Comparison of ENCODE assay signal across 28 mouse cellular contexts in genomic region chr14:30205821-30206220, GRCm38 (mm10).
DNase-seq lines count a peak whose midpoint lies in the region; ATAC-seq lines count a peak whose summit lies in the region.
"Had no signal": no experiment of that assay in that cellular context is flagged by ENCODE, and none has a peak within 500 bp of the region (broad histone marks: within the 10 kb centered on the region; RNA-seq: fewer than 3 reads in every experiment).

No protein-coding gene starts in this region.

- ATAC-seq in heart, embryonic 16.5 days (replicated peaks; ENCODE audit: extremely low read depth, insufficient read depth, low FRiP score) = 0 out of 2 replicates have a peak, but pooled peaks have one; percentile 55
- peak; percentile 64; the same call in 1 of the 2 replicates for ATAC-seq in lung, embryonic 16.5 days (ENCODE audit: low read depth)
- ATAC-seq: forebrain, embryonic 13.5 days; forebrain, embryonic 16.5 days; hindbrain, embryonic 16.5 days; intestine, embryonic 15.5 days; Patski had no signal

- peaks cover 10% of the 10 kb centered on the region for H3K4me1 ChIP-seq in heart, embryonic 16.5 days (ENCODE audit: control insufficient read depth, insufficient read depth, low read length)
- peaks cover 13% of the 10 kb centered on the region; the same call in 1 of the 2 replicates for H3K4me1 ChIP-seq in heart, embryonic 10.5 days
- peaks cover 12% of the 10 kb centered on the region; the same call in 1 of the 2 replicates for H3K4me1 ChIP-seq in lung, embryonic 16.5 days (replicated peaks; ENCODE audit: control insufficient read depth, insufficient read depth, low read length)
- H3K4me1 ChIP-seq: forebrain, embryonic 10.5 days; forebrain, embryonic 13.5 days; intestine, embryonic 15.5 days had no signal

- WGBS in heart, embryonic 16.5 days = 22% methylated on average over 3 of the region's 3 CpGs
- WGBS in heart, embryonic 10.5 days = 31% methylated on average over 3 of the region's 3 CpGs
- 15% methylated on average over 3 of the region's 3 CpGs for WGBS in lung, embryonic 16.5 days

- DNase-seq in cerebellum, postnatal 10 days = peak; percentile 53 to 69
- no peak for DNase-seq in cerebellum, adult 11 months
- no peak for DNase-seq in heart, embryonic 10.5 days (ENCODE audit: low spot score)
- DNase-seq in lung, postnatal 14 days = no peak
- DNase-seq in frontal cortex, postnatal 14 days (ENCODE audit: low spot score in 2 of 2) = no peak
- no peak for DNase-seq in left cerebral cortex, adult 18-20 months (ENCODE audit: low spot score in 2 of 2)
- DNase-seq: adrenal gland, postnatal 10 days; adrenal gland, postnatal 36 days; cerebellum, adult 11-12 months; cerebellum, adult 8-10 months; embryo, embryonic 11 days; gastrocnemius, adult 2 months; gastrocnemius, postnatal 25 days; heart, adult 2 months; heart, postnatal 36 days; kidney, adult 11 months had no signal

- no peaks in the 10 kb centered on the region for H3K36me3 ChIP-seq in heart, embryonic 16.5 days (ENCODE audit: control insufficient read depth, insufficient read depth)
- H3K36me3 ChIP-seq in heart, embryonic 10.5 days = no peaks in the 10 kb centered on the region
- no peaks in the 10 kb centered on the region for H3K36me3 ChIP-seq in lung, embryonic 16.5 days (ENCODE audit: control insufficient read depth, insufficient read depth, low read length)
- H3K36me3 ChIP-seq: forebrain, embryonic 10.5 days; G1E; heart, embryonic 12.5 days; hindbrain, embryonic 10.5 days; hindbrain, embryonic 13.5 days; intestine, embryonic 15.5 days had no signal

- H3K27me3 ChIP-seq in heart, embryonic 16.5 days (ENCODE audit: control insufficient read depth, insufficient read depth, low read length) = no peaks in the 10 kb centered on the region
- no peaks in the 10 kb centered on the region for H3K27me3 ChIP-seq in heart, embryonic 10.5 days (ENCODE audit: insufficient read depth, poor library complexity, severe bottlenecking)
- no peaks in the 10 kb centered on the region for H3K27me3 ChIP-seq in lung, embryonic 16.5 days (ENCODE audit: control insufficient read depth, insufficient read depth, low read depth, low read length)
- H3K27me3 ChIP-seq: forebrain, embryonic 13.5 days; heart, embryonic 12.5 days; hindbrain, embryonic 13.5 days; intestine, embryonic 15.5 days had no signal

- H3K4me2 ChIP-seq in heart, embryonic 16.5 days (ENCODE audit: low read depth, low read length) = no peak overlapping the region
- H3K4me2 ChIP-seq in lung, embryonic 16.5 days (ENCODE audit: low read depth, low read length) = no peak overlapping the region
- H3K4me2 ChIP-seq: forebrain, embryonic 13.5 days; heart, embryonic 12.5 days; hindbrain, embryonic 13.5 days; intestine, embryonic 15.5 days had no signal

- H3K4me3 ChIP-seq in heart, embryonic 16.5 days (ENCODE audit: low read length) = no peak overlapping the region
- no peak overlapping the region for H3K4me3 ChIP-seq in heart, embryonic 10.5 days
- no peak overlapping the region for H3K4me3 ChIP-seq in lung, embryonic 16.5 days (ENCODE audit: low read length)
- H3K4me3 ChIP-seq: forebrain, embryonic 10.5 days; forebrain, embryonic 13.5 days; gastrocnemius, adult 2 months; heart, adult 2 months; heart, embryonic 12.5 days; hindbrain, embryonic 10.5 days; hindbrain, embryonic 13.5 days; intestine, embryonic 15.5 days had no signal

- no peaks in the 10 kb centered on the region for H3K9me3 ChIP-seq in heart, embryonic 16.5 days (replicated peaks; ENCODE audit: control insufficient read depth, low read length)
- no peaks in the 10 kb centered on the region for H3K9me3 ChIP-seq in heart, embryonic 10.5 days
- no peaks in the 10 kb centered on the region for H3K9me3 ChIP-seq in lung, embryonic 16.5 days (ENCODE audit: control insufficient read depth, low read length)
- H3K9me3 ChIP-seq: forebrain, embryonic 10.5 days; forebrain, embryonic 13.5 days; G1E; heart, embryonic 12.5 days; hindbrain, embryonic 13.5 days; intestine, embryonic 15.5 days had no signal

- H3K27ac ChIP-seq in heart, embryonic 16.5 days (ENCODE audit: low read length) = no peak overlapping the region
- no peak overlapping the region for H3K27ac ChIP-seq in heart, embryonic 10.5 days
- no peak overlapping the region; the same call in 1 of the 2 replicates for H3K27ac ChIP-seq in lung, embryonic 16.5 days (ENCODE audit: low read length)
- H3K27ac ChIP-seq: forebrain, embryonic 10.5 days; forebrain, embryonic 13.5 days; gastrocnemius, adult 2 months; heart, adult 2 months; hindbrain, embryonic 10.5 days; hindbrain, embryonic 13.5 days; intestine, embryonic 15.5 days had no signal

- no peak overlapping the region for H3K9ac ChIP-seq in heart, embryonic 16.5 days (ENCODE audit: low read length)
- H3K9ac ChIP-seq in lung, embryonic 16.5 days (ENCODE audit: low read length) = no peak overlapping the region
- H3K9ac ChIP-seq: forebrain, embryonic 13.5 days; heart, embryonic 12.5 days; hindbrain, embryonic 13.5 days; intestine, embryonic 15.5 days had no signal

Comparison
In these comparisons a context has a peak if more than half of its experiments do, and no peak if none do; other contexts are left out.
1. DNase-seq: peak in cerebellum, postnatal 10 days (2 of 2); none in cerebellum, adult 11 months (single experiment), heart, embryonic 10.5 days (single experiment), lung, postnatal 14 days (single experiment), frontal cortex, postnatal 14 days (0 of 2) and left cerebral cortex, adult 18-20 months (0 of 2).